Mouse (Mus musculus) left cerebral cortex, postnatal 14 days (tissue): Measurements from ENCODE around the gene Agl. TPM values are rescaled to one million over a fixed set of nuclear protein-coding genes. Genes with fewer than 3 reads are reported as not detected.
"Not testable (repeated sequence)": the region's sequence is repeated elsewhere in the genome, so short reads cannot be mapped to it uniquely, and the experiment has no call there.

Experiments used
- DNase-seq, 2 experiments: peaks; one replicate each; pipeline ENCODE4 v3.0.0; 2021 to 2022; ENCODE audit warnings: low spot score in 2 of 2, mixed read lengths in 1 of 2
- intact Hi-C: fragments of 180-260 bp; cut with DNase I; formaldehyde crosslinking; loops from one replicate; pipeline ENCODE4 v1.15.1; 2025
- total RNA-seq, 2 experiments: library from RNA; stranded (reverse); gene quantifications; 2 replicates each; pipeline ENCODE4 v1.2.3; 2021

The Agl gene
- total RNA-seq, 2 experiments from 2014 or later: 23.7 to 26.0 TPM

GRCm38 (mm10) chr3:116826471-116827215, 18.7 kb upstream of the Agl start:
- DNase-seq: no peak
- intact Hi-C loops: no loop called here

GRCm38 (mm10) chr3:116817231-116817630, 9.3 kb upstream of the Agl start:
- intact Hi-C loops: no loop called here

GRCm38 (mm10) chr3:116816674-116817215, 8.8 kb upstream of the Agl start:
- intact Hi-C loops: no loop called here
- no peak for DNase-seq

More at GRCm38 (mm10) chr3:116817231-116817630, 9.3 kb upstream of the Agl start:
- no peak for DNase-seq

GRCm38 (mm10) chr3:116815916-116816315, 8.0 kb upstream of the Agl start:
- intact Hi-C loops: no loop called here
- DNase-seq: no peak

- no peak for DNase-seq
- intact Hi-C loops: no loop called here
Observed at GRCm38 (mm10) chr3:116815305-116815797, 7.4 kb upstream of the Agl start.

GRCm38 (mm10) chr3:116812946-116813345, 5.0 kb upstream of the Agl start:
- no peak for DNase-seq
- intact Hi-C loops: no loop called here

GRCm38 (mm10) chr3:116810351-116810750, 2.4 kb upstream of the Agl start:
- DNase-seq, intact Hi-C loops: not testable (repeated sequence)

GRCm38 (mm10) chr3:116809221-116809620, 1.3 kb upstream of the Agl start:
- no peak for DNase-seq
- intact Hi-C loops: no loop called here

GRCm38 (mm10) chr3:116808507-116809217, 696 bp upstream of the Agl start:
- intact Hi-C loops: no loop called here

GRCm38 (mm10) chr3:116805866-116806265, 2.1 kb downstream of the Agl start:
- intact Hi-C loops: no loop called here
- DNase-seq: no peak

More at GRCm38 (mm10) chr3:116808507-116809217, 696 bp upstream of the Agl start:
- DNase-seq: no peak

GRCm38 (mm10) chr3:116804746-116805285, 3.1 kb downstream of the Agl start:
- intact Hi-C loops: no loop called here
- DNase-seq: no peak

GRCm38 (mm10) chr3:116801755-116802154, 6.2 kb downstream of the Agl start:
- no peak for DNase-seq
- intact Hi-C loops: no loop called here

GRCm38 (mm10) chr3:116798821-116799510, 9.0 kb downstream of the Agl start:
- no peak for DNase-seq
- intact Hi-C loops: no loop called here

- no peak for DNase-seq
- intact Hi-C loops: no loop called here
Observed at GRCm38 (mm10) chr3:116788851-116789250, 19.1 kb downstream of the Agl start.

GRCm38 (mm10) chr3:116786543-116786942, 21.4 kb downstream of the Agl start:
- DNase-seq: no peak
- intact Hi-C loops: no loop called here

- no peak for DNase-seq
- intact Hi-C loops: no loop called here
Observed at GRCm38 (mm10) chr3:116785820-116786219, 22.1 kb downstream of the Agl start.

GRCm38 (mm10) chr3:116784811-116785210, 23.2 kb downstream of the Agl start:
- DNase-seq: no peak
- intact Hi-C loops: no loop called here

- intact Hi-C loops: no loop called here
- DNase-seq: no peak
Observed at GRCm38 (mm10) chr3:116784290-116784689, 23.7 kb downstream of the Agl start.

GRCm38 (mm10) chr3:116776961-116777360, 31.0 kb downstream of the Agl start:
- intact Hi-C loops: no loop called here
- DNase-seq: no peak
